Comparison of ENCODE assay signal across 11 mouse cellular contexts in the genomic region with DNA sequence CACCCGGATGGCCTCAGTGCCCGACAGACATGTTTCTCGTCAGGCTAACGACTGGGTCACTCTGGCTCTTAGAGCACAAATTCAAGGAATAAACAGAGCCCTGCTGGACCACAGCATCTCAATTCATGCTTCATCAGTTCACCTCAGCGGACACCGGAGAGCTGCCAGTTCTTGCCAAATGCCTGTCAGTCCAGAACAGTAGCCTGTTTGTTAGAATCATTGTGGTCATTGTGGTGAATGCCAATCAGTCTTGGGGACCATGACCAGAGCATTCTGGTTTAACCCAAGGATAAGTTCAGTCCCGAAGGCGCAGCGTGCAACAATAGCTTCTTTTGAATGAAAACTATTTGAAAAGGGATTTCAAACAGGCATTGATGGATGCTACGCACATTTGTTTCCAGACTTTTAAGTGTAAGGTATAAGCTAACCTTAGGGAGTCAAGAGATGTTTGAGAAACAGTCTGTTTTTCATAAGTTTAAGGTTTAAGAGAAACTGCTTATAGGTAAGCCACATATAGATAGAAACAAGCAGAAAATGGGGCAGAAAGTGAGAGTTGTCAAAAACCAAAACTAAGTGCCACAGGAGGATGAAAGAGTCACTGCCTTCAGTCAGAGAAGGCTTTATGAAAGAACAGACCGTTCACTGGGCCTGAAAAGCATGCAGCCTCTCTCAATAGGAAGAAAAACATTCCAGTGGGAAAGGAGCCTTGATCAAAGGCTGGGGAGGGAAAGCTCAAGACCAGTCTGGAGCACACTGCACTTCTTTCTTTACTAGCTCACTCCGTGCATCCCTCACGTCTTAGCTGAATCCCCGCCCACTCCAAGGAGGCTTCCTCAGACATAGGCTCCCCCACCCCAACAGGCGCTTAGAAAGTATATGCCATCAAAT. TPM values are rescaled to one million over a fixed set of nuclear protein-coding genes. Genes with fewer than 3 reads are reported as not detected.
A peak's percentile ranks its signal among the peaks of the same experiment; 100 is the strongest.
DNase-seq lines count a peak whose midpoint lies in the region; ATAC-seq and TF ChIP-seq lines count a peak whose summit lies in the region.
"Had no signal": no experiment of that assay in that cellular context is flagged by ENCODE, and none has a peak within 500 bp of the region (broad histone marks: within the 10 kb centered on the region; RNA-seq: fewer than 3 reads in every experiment).

No protein-coding gene starts in this region.

- no peak overlapping the region for H3K27ac ChIP-seq in ES-Bruce4 (ENCODE audit: insufficient read depth, low read length)
- peak overlapping the region; percentile 74 for H3K27ac ChIP-seq in forebrain, embryonic 15.5 days (replicated peaks)

- peak overlapping the region; percentile 22; the same call in 1 of the 2 replicates for H3K4me3 ChIP-seq in ES-Bruce4 (ENCODE audit: low read depth, low read length)
- H3K4me3 ChIP-seq in forebrain, embryonic 15.5 days: no peak overlapping the region

- H3K9me3 ChIP-seq in ES-Bruce4 (replicated peaks; ENCODE audit: control insufficient read depth, insufficient read depth, low read length, poor library complexity, severe bottlenecking): no peaks in the 10 kb centered on the region
- H3K9me3 ChIP-seq in forebrain, embryonic 15.5 days: no peaks in the 10 kb centered on the region

- peak overlapping the region; percentile 5; the same call in 1 of the 2 replicates for H3K4me2 ChIP-seq in forebrain, embryonic 15.5 days (replicated peaks)

- no peaks in the 10 kb centered on the region for H3K4me1 ChIP-seq in ES-Bruce4 (ENCODE audit: control insufficient read depth, insufficient read depth, low read length)
- H3K4me1 ChIP-seq in forebrain, embryonic 15.5 days: peaks cover 28% of the 10 kb centered on the region

- no peak for TF ChIP-seq CTCF in ES-Bruce4 (IDR thresholded peaks at IDR 0.05; ENCODE audit: low read depth, low read length)

- no peaks in the 10 kb centered on the region for H3K36me3 ChIP-seq in ES-Bruce4 (ENCODE audit: control insufficient read depth, insufficient read depth, low read length, poor library complexity, severe bottlenecking)
- no peaks in the 10 kb centered on the region for H3K36me3 ChIP-seq in forebrain, embryonic 15.5 days

- no peaks in the 10 kb centered on the region for H3K27me3 ChIP-seq in ES-Bruce4 (ENCODE audit: control insufficient read depth, insufficient read depth, low read length, poor library complexity, severe bottlenecking)
- no peaks in the 10 kb centered on the region for H3K27me3 ChIP-seq in forebrain, embryonic 15.5 days

- no peak overlapping the region for H3K9ac ChIP-seq in ES-Bruce4 (ENCODE audit: low read depth, poor library complexity, severe bottlenecking)
- H3K9ac ChIP-seq in forebrain, embryonic 15.5 days (replicated peaks): no peak overlapping the region; the same call in 1 of the 2 replicates

- no peak for TF ChIP-seq EP300 in ES-Bruce4 (IDR thresholded peaks at IDR 0.05; ENCODE audit: insufficient read depth, low read depth, low read length)

- ATAC-seq in forebrain, embryonic 15.5 days (replicated peaks): no peak; the same call in 1 of the 2 replicates

- no peak for TF ChIP-seq POLR2A in ES-Bruce4 (IDR thresholded peaks at IDR 0.05; ENCODE audit: insufficient read depth, low read length)

- 7% methylated on average over 15 of the region's 15 CpGs for WGBS in forebrain, embryonic 15.5 days

- DNase-seq in ZHBTc4 (ENCODE audit: low read depth, low spot score): peak; percentile 36
- DNase-seq in mesoderm, embryonic 11.5 days (ENCODE audit: low read depth, low spot score): peak; percentile 62
- DNase-seq in adrenal gland, postnatal 14 days: no peak
- DNase-seq in right cerebral cortex, postnatal 25 days: no peak
- DNase-seq in spleen, adult 12 weeks (ENCODE audit: low spot score): no peak
- no peak for DNase-seq in frontal cortex, adult 2 months (ENCODE audit: extremely low spot score in 1 of 2, low spot score in 1 of 2)
- DNase-seq: liver; thymus, postnatal 25 days had no signal

RNA-seq across cellular contexts. Expression of gene Taf13, which starts 3.3 kb away (rescaled TPM):
- 21.5 and 28.4 TPM in 2 replicates for polyA plus RNA-seq in ES-Bruce4 (2011; ENCODE audit: insufficient read depth, insufficient read length, low read depth, missing spikeins)
- 46.9 and 54.4 TPM in 2 replicates for polyA plus RNA-seq in forebrain, embryonic 15.5 days (2015; fragmentation: Nextera tagmentation; extraction: Ambion mirVana)
- total RNA-seq in adrenal gland, postnatal 14 days (2021): 23.5 and 29.5 TPM in 2 replicates
- polyA plus RNA-seq in frontal cortex, adult 2 months (2012; rRNA removed): 35.3 and 40.0 TPM in 2 replicates

RNA-seq across cellular contexts. Expression of gene Tmem167b, which starts 6.0 kb away (rescaled TPM):
- 22.7 and 25.5 TPM in 2 replicates for polyA plus RNA-seq in ES-Bruce4 (2011; ENCODE audit: insufficient read depth, insufficient read length, low read depth, missing spikeins)
- 64.7 and 68.7 TPM in 2 replicates for polyA plus RNA-seq in forebrain, embryonic 15.5 days (2015; fragmentation: Nextera tagmentation; extraction: Ambion mirVana)
- 41.3 and 43.1 TPM in 2 replicates for total RNA-seq in adrenal gland, postnatal 14 days (2021)
- 18.2 and 18.5 TPM in 2 replicates for polyA plus RNA-seq in frontal cortex, adult 2 months (2012; rRNA removed)

RNA-seq across cellular contexts. Expression of gene Wdr47, which starts 22.8 kb away (rescaled TPM):
- 10.9 and 12.6 TPM in 2 replicates for polyA plus RNA-seq in ES-Bruce4 (2011; ENCODE audit: insufficient read depth, insufficient read length, low read depth, missing spikeins)
- polyA plus RNA-seq in forebrain, embryonic 15.5 days (2015; fragmentation: Nextera tagmentation; extraction: Ambion mirVana): 114 and 115 TPM in 2 replicates
- 6.2 and 8.0 TPM in 2 replicates for total RNA-seq in adrenal gland, postnatal 14 days (2021)
- 58.7 and 71.0 TPM in 2 replicates for polyA plus RNA-seq in frontal cortex, adult 2 months (2012; rRNA removed)

RNA-seq across cellular contexts. Expression of gene 5330417C22Rik, which starts 31.9 kb away (rescaled TPM):
- 0.43 TPM in 1 of 2 replicates, not detected in the other for polyA plus RNA-seq in ES-Bruce4 (2011; ENCODE audit: insufficient read depth, insufficient read length, low read depth, missing spikeins)
- polyA plus RNA-seq in forebrain, embryonic 15.5 days (2015; fragmentation: Nextera tagmentation; extraction: Ambion mirVana): 9.4 and 12.9 TPM in 2 replicates
- 1.5 and 4.7 TPM in 2 replicates for total RNA-seq in adrenal gland, postnatal 14 days (2021)
- polyA plus RNA-seq in frontal cortex, adult 2 months (2012; rRNA removed): 20.0 and 21.7 TPM in 2 replicates

RNA-seq across cellular contexts. Expression of gene 1700013F07Rik, which starts 34.3 kb away (rescaled TPM):
- not detected in 2 replicates for polyA plus RNA-seq in ES-Bruce4 (2011; ENCODE audit: insufficient read depth, insufficient read length, low read depth, missing spikeins)
- polyA plus RNA-seq in forebrain, embryonic 15.5 days (2015; fragmentation: Nextera tagmentation; extraction: Ambion mirVana): 1.8 and 2.4 TPM in 2 replicates
- total RNA-seq in adrenal gland, postnatal 14 days (2021): not detected in 2 replicates
- 1.2 and 1.4 TPM in 2 replicates for polyA plus RNA-seq in frontal cortex, adult 2 months (2012; rRNA removed)
- total RNA-seq: heart, postnatal 25 days had no signal

Comparison
In these comparisons a context has a peak if more than half of its experiments do, and no peak if none do; other contexts are left out.
1. DNase-seq: peak in ZHBTc4 (single experiment) and mesoderm, embryonic 11.5 days (single experiment); none in adrenal gland, postnatal 14 days (single experiment), right cerebral cortex, postnatal 25 days (single experiment), spleen, adult 12 weeks (single experiment) and frontal cortex, adult 2 months (0 of 2).